Mouse (Mus musculus): ENCODE measurements at regions not wholly inside any gene's neighbourhood (a gene's known extent, or its start where the extent isn't known, plus 50 kb on each side); places are given as distances from the start of the nearest gene placed in this dataset.

GRCm38 (mm10) chr3:132484814-132485213 lies 144.8 kb upstream of the Gimd1 start:
- WGBS, result 86% methylated on average over 2 of the region's 2 CpGs
- no peak for TF ChIP-seq EP300 (optimal IDR thresholded peaks at IDR 0.05)
- TF ChIP-seq CTCF (IDR thresholded peaks at IDR 0.05; ENCODE audit: low read depth), result no peak
- Histone ChIP-seq H3K27ac (replicated peaks) (no peak overlapping the region), H3K9me3 (ENCODE audit: control insufficient read depth, low read length) (no peaks in the 10 kb centered on the region), H3K36me3 (ENCODE audit: control insufficient read depth, insufficient read depth, low read length) (no peaks in the 10 kb centered on the region), H3K9ac (ENCODE audit: low read length) (no peak overlapping the region), H3K4me2 (replicated peaks; ENCODE audit: low read depth) (no peak overlapping the region), H3K4me3 (ENCODE audit: low read depth, low read length) (no peak overlapping the region), H3K27me3 (ENCODE audit: control insufficient read depth, insufficient read depth, low read length) (no peaks in the 10 kb centered on the region), H3K4me1 (replicated peaks; ENCODE audit: control insufficient read depth, insufficient read depth) (no peaks in the 10 kb centered on the region)
- no peak for DNase-seq (ENCODE audit: low spot score)
- ATAC-seq (ENCODE audit: low FRiP score, low TSS enrichment), result no peak

- Histone ChIP-seq H3K9ac (ENCODE audit: low read length) (no peak overlapping the region), H3K27me3 (ENCODE audit: control insufficient read depth, insufficient read depth, low read length) (no peaks in the 10 kb centered on the region), H3K4me2 (replicated peaks; ENCODE audit: low read depth) (no peak overlapping the region), H3K9me3 (ENCODE audit: control insufficient read depth, low read length) (no peaks in the 10 kb centered on the region), H3K27ac (replicated peaks) (no peak overlapping the region), H3K36me3 (ENCODE audit: control insufficient read depth, insufficient read depth, low read length) (no peaks in the 10 kb centered on the region), H3K4me3 (ENCODE audit: low read depth, low read length) (no peak overlapping the region), H3K4me1 (replicated peaks; ENCODE audit: control insufficient read depth, insufficient read depth) (no peaks in the 10 kb centered on the region)
- 63% methylated on average over 5 of the region's 5 CpGs for WGBS
- no peak for ATAC-seq (ENCODE audit: low FRiP score, low TSS enrichment)
- TF ChIP-seq EP300 (optimal IDR thresholded peaks at IDR 0.05) (no peak), CTCF (IDR thresholded peaks at IDR 0.05; ENCODE audit: low read depth) (no peak)
- DNase-seq (ENCODE audit: low spot score), result no peak
These were observed 144.1 kb upstream of the Gimd1 start for GRCm38 (mm10) chr3:132485553-132485952.

DNA sequence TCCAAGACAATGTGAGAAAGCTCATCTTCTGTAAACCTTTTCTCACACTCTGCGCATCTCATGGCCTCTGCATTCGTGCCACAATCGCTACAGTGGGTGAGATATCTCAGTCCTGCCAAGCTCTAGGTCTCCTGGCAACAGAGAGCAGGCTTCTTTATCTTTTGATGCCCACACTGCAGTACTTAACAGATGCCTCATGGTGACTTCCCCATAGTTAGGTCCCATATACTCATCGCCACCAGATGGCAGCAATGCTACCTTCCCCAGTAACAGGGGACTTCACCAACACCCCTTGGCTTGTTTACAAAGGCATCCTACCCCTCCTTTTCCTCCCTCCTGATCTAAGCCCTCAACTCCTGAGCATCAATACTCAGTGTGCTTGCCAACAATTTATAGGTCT lies 123.5 kb upstream of the Gimd1 start:
- no peak overlapping the region for H3K9ac ChIP-seq (ENCODE audit: low read length)
- H3K4me1 ChIP-seq (replicated peaks; ENCODE audit: control insufficient read depth, insufficient read depth), result no peaks in the 10 kb centered on the region
- WGBS, result 24% methylated on average over 4 of the region's 4 CpGs
- no peak overlapping the region for H3K4me3 ChIP-seq (ENCODE audit: low read depth, low read length)
- DNase-seq (ENCODE audit: low spot score) (peak; percentile 59), ATAC-seq (ENCODE audit: low FRiP score, low TSS enrichment) (0 out of 2 replicates have a peak, but pooled peaks have one; percentile 42)
- H3K4me2 ChIP-seq (replicated peaks; ENCODE audit: low read depth), result no peak overlapping the region
- no peak for TF ChIP-seq EP300 (optimal IDR thresholded peaks at IDR 0.05)
- TF ChIP-seq CTCF (IDR thresholded peaks at IDR 0.05; ENCODE audit: low read depth), result peak; percentile 84
- H3K27ac ChIP-seq (replicated peaks), result no peak overlapping the region
- no peaks in the 10 kb centered on the region for H3K27me3 ChIP-seq (ENCODE audit: control insufficient read depth, insufficient read depth, low read length)
- H3K9me3 ChIP-seq (ENCODE audit: control insufficient read depth, low read length), result no peaks in the 10 kb centered on the region
- no peaks in the 10 kb centered on the region for H3K36me3 ChIP-seq (ENCODE audit: control insufficient read depth, insufficient read depth, low read length)

DNA sequence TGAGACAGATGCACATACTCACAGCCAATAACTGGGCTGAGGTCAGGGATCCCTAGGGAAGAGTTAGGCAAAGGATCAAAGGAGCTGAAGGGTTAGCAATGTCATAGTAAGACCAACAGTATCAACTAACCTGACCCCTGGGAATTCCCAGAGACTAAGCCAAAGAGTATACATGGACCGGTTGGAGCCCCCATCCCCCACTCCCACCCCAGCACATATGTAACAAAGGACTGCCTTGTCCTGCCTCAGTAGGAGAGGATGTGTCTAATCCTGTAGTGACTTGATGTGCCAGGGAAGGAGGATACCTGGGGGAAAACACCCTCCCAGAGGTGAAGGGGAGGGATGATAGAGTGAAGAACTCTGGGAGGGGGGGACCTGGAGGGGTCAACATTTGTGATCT lies 119.4 kb upstream of the Gimd1 start:
- Histone ChIP-seq H3K4me2 (replicated peaks; ENCODE audit: low read depth) (no peak overlapping the region), H3K27me3 (ENCODE audit: control insufficient read depth, insufficient read depth, low read length) (no peaks in the 10 kb centered on the region), H3K9me3 (ENCODE audit: control insufficient read depth, low read length) (no peaks in the 10 kb centered on the region), H3K27ac (replicated peaks) (no peak overlapping the region), H3K36me3 (ENCODE audit: control insufficient read depth, insufficient read depth, low read length) (no peaks in the 10 kb centered on the region), H3K4me3 (ENCODE audit: low read depth, low read length) (no peak overlapping the region), H3K9ac (ENCODE audit: low read length) (no peak overlapping the region), H3K4me1 (replicated peaks; ENCODE audit: control insufficient read depth, insufficient read depth) (no peaks in the 10 kb centered on the region)
- 30% methylated on average over 1 of the region's 1 CpGs for WGBS
- no peak for DNase-seq (ENCODE audit: low spot score)
- TF ChIP-seq EP300 (optimal IDR thresholded peaks at IDR 0.05), result no peak
- TF ChIP-seq CTCF (IDR thresholded peaks at IDR 0.05; ENCODE audit: low read depth), result no peak
- ATAC-seq (ENCODE audit: low FRiP score, low TSS enrichment), result no peak

DNA sequence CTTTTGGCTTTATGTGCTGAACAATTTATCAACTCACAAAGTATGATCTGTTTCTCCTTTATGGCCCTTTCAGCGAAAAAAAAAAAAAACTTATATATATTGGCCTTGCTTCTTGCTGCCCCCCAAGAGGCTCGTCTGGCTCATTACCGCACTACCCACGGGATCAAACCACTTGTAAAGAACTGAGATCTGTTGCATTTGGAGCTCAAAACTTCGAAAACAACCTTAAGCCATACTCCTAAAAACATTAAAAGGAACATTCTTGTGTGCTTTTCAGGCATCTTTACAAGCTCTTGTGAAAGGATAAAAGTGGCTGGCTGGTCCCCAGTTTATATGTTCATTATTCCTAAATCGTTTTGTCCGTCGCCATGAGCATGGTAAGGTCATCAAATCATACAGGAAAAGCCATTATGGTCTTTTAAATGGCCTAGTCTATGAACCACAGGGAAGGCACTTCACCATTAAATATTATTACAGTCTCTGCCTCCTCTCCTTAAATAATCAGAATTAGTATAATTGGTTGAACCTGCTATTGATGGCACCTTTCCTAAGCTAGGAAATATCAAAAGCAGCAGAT lies 117.0 kb upstream of the Gimd1 start:
- WGBS, result 85% methylated on average over 8 of the region's 8 CpGs
- H3K9me3 ChIP-seq (ENCODE audit: control insufficient read depth, low read length), result no peaks in the 10 kb centered on the region
- no peak for ATAC-seq (ENCODE audit: low FRiP score, low TSS enrichment)

GRCm38 (mm10) chr3:132533323-132533904 lies 96.2 kb upstream of the Gimd1 start:
- ATAC-seq (ENCODE audit: low FRiP score, low TSS enrichment) (no peak), DNase-seq (ENCODE audit: low spot score) (no peak)
- no peaks in the 10 kb centered on the region for H3K4me1 ChIP-seq (replicated peaks; ENCODE audit: control insufficient read depth, insufficient read depth)
- H3K27me3 ChIP-seq (ENCODE audit: control insufficient read depth, insufficient read depth, low read length), result no peaks in the 10 kb centered on the region
- H3K9ac ChIP-seq (ENCODE audit: low read length), result no peak overlapping the region
- WGBS, result 75% methylated on average over 4 of the region's 4 CpGs
- H3K36me3 ChIP-seq (ENCODE audit: control insufficient read depth, insufficient read depth, low read length), result no peaks in the 10 kb centered on the region
- no peak overlapping the region for H3K4me3 ChIP-seq (ENCODE audit: low read depth, low read length)
- H3K4me2 ChIP-seq (replicated peaks; ENCODE audit: low read depth), result no peak overlapping the region
- no peak overlapping the region for H3K27ac ChIP-seq (replicated peaks)
- TF ChIP-seq CTCF (IDR thresholded peaks at IDR 0.05; ENCODE audit: low read depth) (no peak), EP300 (optimal IDR thresholded peaks at IDR 0.05) (no peak)
- H3K9me3 ChIP-seq (ENCODE audit: control insufficient read depth, low read length), result no peaks in the 10 kb centered on the region

More for the DNA sequence above, 117.0 kb upstream of the Gimd1 start:
- no peak for DNase-seq (ENCODE audit: low spot score)
- H3K36me3 ChIP-seq (ENCODE audit: control insufficient read depth, insufficient read depth, low read length), result no peaks in the 10 kb centered on the region
- H3K9ac ChIP-seq (ENCODE audit: low read length), result no peak overlapping the region
- H3K4me2 ChIP-seq (replicated peaks; ENCODE audit: low read depth), result no peak overlapping the region
- no peak overlapping the region for H3K4me3 ChIP-seq (ENCODE audit: low read depth, low read length)
- H3K27ac ChIP-seq (replicated peaks), result no peak overlapping the region
- H3K27me3 ChIP-seq (ENCODE audit: control insufficient read depth, insufficient read depth, low read length), result no peaks in the 10 kb centered on the region
- no peak for TF ChIP-seq EP300 (optimal IDR thresholded peaks at IDR 0.05)
- no peak for TF ChIP-seq CTCF (IDR thresholded peaks at IDR 0.05; ENCODE audit: low read depth)
- no peaks in the 10 kb centered on the region for H3K4me1 ChIP-seq (replicated peaks; ENCODE audit: control insufficient read depth, insufficient read depth)

All from stomach, postnatal 0 days (tissue).